Mouse (Mus musculus) stomach, embryonic 16.5 days (tissue): ENCODE measurements at regions not wholly inside any gene's neighbourhood (a gene's known extent, or its start where the extent isn't known, plus 50 kb on each side); places are given as distances from the start of the nearest gene placed in this dataset.

Experiments used
- ATAC-seq: fragments of 200-750 bp; cut with Nextera tagmentation; 2 replicates; pipeline ENCODE4 v1.8.0; 2017; ENCODE audit warnings: moderate number of reproducible peaks, moderate TSS enrichment; ENCODE audit not compliant: insufficient read depth, low FRiP score
- H3K27ac ChIP-seq: fragments of 300-500 bp; sonication (generic); 2 replicates; pipeline ENCODE4 v1.5.1; 2014; ENCODE audit warnings: low read length
- H3K27me3 ChIP-seq: fragments of 300-500 bp; sonication (generic); 2 replicates; pipeline ENCODE4 v1.6.1; 2014; ENCODE audit warnings: low read length, control low read depth, mixed read lengths; ENCODE audit not compliant: control insufficient read depth, insufficient read depth
- H3K36me3 ChIP-seq: fragments of 300-500 bp; sonication (generic); 2 replicates; pipeline ENCODE4 v1.6.1; 2014; ENCODE audit warnings: low read length; ENCODE audit not compliant: control insufficient read depth, insufficient read depth
- H3K4me1 ChIP-seq: fragments of 300-500 bp; sonication (generic); 2 replicates; pipeline ENCODE4 v1.6.1; 2014; ENCODE audit warnings: low read length, control low read depth, mixed read lengths; ENCODE audit not compliant: control insufficient read depth, insufficient read depth
- H3K4me2 ChIP-seq: fragments of 300-500 bp; sonication (generic); 2 replicates; pipeline ENCODE4 v1.6.1; 2014; ENCODE audit warnings: low read depth, low read length, mixed read lengths
- H3K4me3 ChIP-seq: fragments of 300-500 bp; sonication (generic); replicated peaks from 2 replicates; pipeline ENCODE4 v1.5.1; 2014; ENCODE audit warnings: mild to moderate bottlenecking, low read length
- H3K9ac ChIP-seq: fragments of 300-500 bp; sonication (generic); 2 replicates; pipeline ENCODE4 v1.6.1; 2014; ENCODE audit warnings: low read length
- H3K9me3 ChIP-seq: fragments of 300-500 bp; sonication (generic); replicated peaks from 2 replicates; pipeline ENCODE4 v1.6.1; 2016; ENCODE audit warnings: low read length, control low read depth; ENCODE audit not compliant: control insufficient read depth
- WGBS: fragments of 180-500 bp; shearing (Covaris S2); extraction: QIAGEN DNeasy Blood & Tissue Kit; methylation state at CpG from one replicate; pipeline ENCODE4 v1.1.7; 2014; 5-methylcytosine and 5-hydroxymethylcytosine counted together

DNA sequence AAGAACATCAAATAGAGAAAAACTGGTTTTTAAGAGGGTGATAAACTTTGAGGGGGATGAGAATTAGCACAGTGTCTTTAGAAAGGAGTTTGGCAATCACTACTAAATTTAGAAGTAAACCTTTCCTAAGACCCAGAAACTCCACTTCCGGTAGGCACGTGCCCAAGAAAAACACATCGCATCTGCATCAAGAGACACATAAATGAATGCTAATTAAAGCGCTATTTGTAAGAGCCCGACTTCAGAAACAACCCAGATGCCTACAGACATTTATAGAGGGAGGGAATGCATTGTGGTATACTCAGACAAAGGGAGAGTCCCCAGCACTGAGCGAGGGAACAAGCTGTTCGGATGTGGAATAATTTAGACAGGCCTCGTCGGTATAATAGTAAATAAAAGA is 688.5 kb downstream of the Tns3 start:
- Histone ChIP-seq H3K9me3 (no peaks in the 10 kb centered on the region), H3K27me3 (no peaks in the 10 kb centered on the region), H3K4me1 (no peaks in the 10 kb centered on the region), H3K4me3 (no peak overlapping the region), H3K36me3 (no peaks in the 10 kb centered on the region), H3K27ac (no peak overlapping the region), H3K9ac (no peak overlapping the region), H3K4me2 (no peak overlapping the region)
- ATAC-seq = no peak
- 66% methylated on average over 9 of the region's 9 CpGs for WGBS

DNA sequence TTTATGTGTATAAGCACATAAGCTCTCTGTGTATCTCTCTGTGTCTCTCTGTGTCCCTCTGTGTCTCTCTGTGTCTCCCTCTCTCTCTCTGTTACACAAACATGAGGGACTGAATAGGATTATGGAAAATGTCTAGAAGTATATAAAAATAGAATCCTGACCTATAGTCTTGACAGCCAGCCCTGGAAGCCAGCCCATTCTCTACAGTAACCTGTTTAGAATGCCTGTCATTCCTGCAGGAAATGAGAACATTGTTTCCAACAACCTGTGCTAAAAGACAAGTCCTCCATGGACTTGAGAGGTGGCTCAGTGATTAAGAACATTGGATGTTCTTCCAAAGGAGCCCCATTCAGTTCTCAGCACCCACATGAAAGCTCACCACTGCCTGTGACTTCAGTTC is 714.4 kb downstream of the Tns3 start:
- Histone ChIP-seq H3K9ac (no peak overlapping the region), H3K9me3 (no peaks in the 10 kb centered on the region), H3K4me3 (no peak overlapping the region), H3K27me3 (no peaks in the 10 kb centered on the region), H3K36me3 (no peaks in the 10 kb centered on the region), H3K4me2 (no peak overlapping the region), H3K27ac (no peak overlapping the region), H3K4me1 (no peaks in the 10 kb centered on the region)
- no peak for ATAC-seq

DNA sequence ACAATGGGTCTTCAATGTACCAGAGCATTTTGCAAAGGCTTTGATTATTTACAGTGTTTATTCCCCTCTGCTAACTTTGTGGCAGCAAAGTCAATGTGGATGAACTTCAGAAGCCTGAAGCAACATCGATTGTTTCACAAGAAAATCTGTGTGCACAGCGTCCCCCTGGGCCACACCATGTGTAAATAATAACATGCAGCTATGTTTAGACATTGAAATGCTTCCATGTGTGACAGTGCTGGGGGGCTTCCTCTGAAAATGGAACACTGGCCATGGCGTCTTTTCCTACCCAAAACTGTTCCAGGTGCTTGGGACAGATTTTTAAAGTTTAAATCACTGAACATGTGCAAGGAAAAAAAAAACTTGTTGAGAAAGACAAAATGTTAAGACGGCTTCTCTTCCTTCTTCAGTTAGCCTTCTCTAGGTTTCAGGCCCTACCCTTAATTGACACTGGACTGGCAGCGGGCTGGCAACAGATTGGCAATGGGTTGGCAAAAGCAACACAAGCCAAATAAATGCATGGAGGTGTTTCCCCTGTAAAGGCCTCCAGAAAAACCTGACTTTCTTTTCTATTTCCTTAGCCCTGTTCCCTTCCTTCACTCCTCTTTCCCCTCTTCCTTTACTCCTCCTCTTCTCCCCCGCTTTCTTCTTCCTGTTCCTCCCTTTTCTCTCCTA is 715.0 kb downstream of the Tns3 start:
- H3K9ac ChIP-seq = no peak overlapping the region
- no peak overlapping the region for H3K4me2 ChIP-seq
- H3K27ac ChIP-seq = no peak overlapping the region
- H3K4me1 ChIP-seq = no peaks in the 10 kb centered on the region
- H3K9me3 ChIP-seq = no peaks in the 10 kb centered on the region
- ATAC-seq = no peak
- no peaks in the 10 kb centered on the region for H3K36me3 ChIP-seq
- 71% methylated on average over 6 of the region's 6 CpGs for WGBS
- no peaks in the 10 kb centered on the region for H3K27me3 ChIP-seq
- H3K4me3 ChIP-seq = no peak overlapping the region

DNA sequence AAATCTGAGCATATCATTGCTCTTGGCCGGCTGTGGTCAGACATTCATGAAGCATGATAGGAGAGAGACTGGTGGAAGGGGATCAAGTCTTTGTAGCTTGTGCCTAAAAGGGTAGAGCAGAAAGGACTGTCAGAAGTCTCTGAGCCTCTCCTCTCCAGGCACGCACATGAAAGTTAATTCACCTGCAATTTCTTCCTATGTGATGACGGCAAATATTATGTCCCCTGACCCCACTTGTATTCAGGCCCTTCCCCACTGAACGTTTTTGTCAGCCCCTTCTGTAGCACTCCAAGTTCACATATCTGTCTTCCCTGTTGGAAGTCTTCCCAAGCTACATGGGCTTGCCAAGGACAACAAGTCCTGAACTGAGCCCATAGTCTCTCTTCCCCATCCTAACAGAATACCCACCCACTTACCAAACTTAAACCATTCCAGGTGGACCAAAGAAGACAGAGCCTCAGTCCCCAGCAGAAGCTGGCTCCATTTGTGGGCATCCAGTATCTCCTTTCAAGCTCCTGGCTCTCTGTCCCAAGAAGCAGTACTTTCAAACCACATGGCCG is 719.3 kb downstream of the Tns3 start:
- ATAC-seq = no peak
- Histone ChIP-seq H3K9ac (no peak overlapping the region), H3K27me3 (no peaks in the 10 kb centered on the region), H3K9me3 (no peaks in the 10 kb centered on the region), H3K4me3 (no peak overlapping the region), H3K36me3 (no peaks in the 10 kb centered on the region), H3K27ac (no peak overlapping the region), H3K4me1 (no peaks in the 10 kb centered on the region), H3K4me2 (no peak overlapping the region)
- 74% methylated on average over 5 of the region's 5 CpGs for WGBS

DNA sequence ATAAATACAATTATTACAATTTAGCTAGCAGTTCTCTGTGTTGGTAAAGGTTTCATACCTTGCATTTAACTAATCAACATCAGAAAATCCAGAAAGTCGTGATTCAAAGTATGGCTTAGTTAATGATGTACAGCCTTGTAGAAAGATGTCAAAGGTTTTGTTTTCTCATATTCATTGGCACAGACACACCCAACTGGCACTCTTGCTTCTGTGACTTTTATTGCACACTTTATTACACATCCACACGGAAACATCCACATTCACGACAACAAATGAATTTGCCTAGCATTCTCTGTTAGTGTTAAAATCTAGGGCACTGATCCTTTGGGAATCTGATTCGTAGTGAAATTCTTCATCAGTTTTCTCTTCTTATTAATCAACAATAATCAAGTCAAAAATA is 720.0 kb downstream of the Tns3 start:
- Histone ChIP-seq H3K36me3 (no peaks in the 10 kb centered on the region), H3K27ac (no peak overlapping the region), H3K27me3 (no peaks in the 10 kb centered on the region), H3K9ac (no peak overlapping the region), H3K4me3 (no peak overlapping the region), H3K4me1 (no peaks in the 10 kb centered on the region), H3K4me2 (no peak overlapping the region), H3K9me3 (no peaks in the 10 kb centered on the region)
- WGBS = 76% methylated on average over 4 of the region's 4 CpGs
- ATAC-seq = no peak

DNA sequence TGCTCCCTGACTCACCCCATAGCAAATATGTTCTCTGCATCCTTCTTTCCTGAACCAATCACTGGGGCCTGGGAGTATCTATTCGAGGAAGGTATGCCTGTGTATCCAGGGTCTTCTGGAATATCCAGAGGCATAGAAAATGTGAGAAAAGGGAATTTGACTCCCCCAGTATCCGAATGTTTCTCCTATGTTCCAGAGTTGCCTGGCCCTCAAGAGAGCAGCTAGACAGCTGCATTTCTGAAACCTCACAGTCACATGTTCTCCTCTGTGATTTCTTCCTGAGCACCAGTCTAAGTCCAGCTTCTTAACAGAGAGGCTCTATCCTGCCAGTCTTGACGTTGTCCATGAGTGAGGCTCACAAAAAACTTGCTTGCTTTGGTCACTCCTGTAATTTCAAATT is 719.9 kb upstream of the Igfbp3 start:
- Histone ChIP-seq H3K4me2 (no peak overlapping the region), H3K4me1 (no peaks in the 10 kb centered on the region), H3K4me3 (no peak overlapping the region), H3K9ac (no peak overlapping the region), H3K36me3 (no peaks in the 10 kb centered on the region), H3K9me3 (no peaks in the 10 kb centered on the region), H3K27me3 (no peaks in the 10 kb centered on the region), H3K27ac (no peak overlapping the region)
- WGBS = 78% methylated on average over 3 of the region's 3 CpGs
- no peak for ATAC-seq

DNA sequence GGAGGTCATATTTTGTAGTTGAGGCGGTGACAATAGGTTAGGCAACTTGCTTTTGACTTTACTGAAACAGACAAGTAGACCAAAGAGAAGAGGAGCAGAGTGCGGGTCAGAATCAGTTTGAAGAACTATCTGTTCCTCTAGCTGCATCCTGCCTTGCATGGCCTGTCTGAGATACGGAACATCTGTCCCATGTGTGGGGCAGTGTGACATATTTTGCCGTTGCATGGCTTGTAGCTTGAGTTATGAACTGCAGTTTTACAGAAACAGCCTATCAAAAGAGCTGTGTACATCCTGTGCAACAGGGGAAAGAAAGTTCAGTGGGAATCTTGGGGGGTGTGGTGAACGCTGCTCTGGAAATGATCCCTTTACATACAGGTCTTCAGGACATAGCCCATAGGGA is 718.9 kb upstream of the Igfbp3 start:
- Histone ChIP-seq H3K27ac (no peak overlapping the region), H3K36me3 (no peaks in the 10 kb centered on the region), H3K4me2 (no peak overlapping the region), H3K4me1 (no peaks in the 10 kb centered on the region), H3K9ac (no peak overlapping the region), H3K4me3 (no peak overlapping the region), H3K9me3 (peaks cover 3% of the 10 kb centered on the region; the same call in 1 of the 2 replicates), H3K27me3 (no peaks in the 10 kb centered on the region)
- ATAC-seq = no peak
- WGBS = 83% methylated on average over 5 of the region's 5 CpGs

DNA sequence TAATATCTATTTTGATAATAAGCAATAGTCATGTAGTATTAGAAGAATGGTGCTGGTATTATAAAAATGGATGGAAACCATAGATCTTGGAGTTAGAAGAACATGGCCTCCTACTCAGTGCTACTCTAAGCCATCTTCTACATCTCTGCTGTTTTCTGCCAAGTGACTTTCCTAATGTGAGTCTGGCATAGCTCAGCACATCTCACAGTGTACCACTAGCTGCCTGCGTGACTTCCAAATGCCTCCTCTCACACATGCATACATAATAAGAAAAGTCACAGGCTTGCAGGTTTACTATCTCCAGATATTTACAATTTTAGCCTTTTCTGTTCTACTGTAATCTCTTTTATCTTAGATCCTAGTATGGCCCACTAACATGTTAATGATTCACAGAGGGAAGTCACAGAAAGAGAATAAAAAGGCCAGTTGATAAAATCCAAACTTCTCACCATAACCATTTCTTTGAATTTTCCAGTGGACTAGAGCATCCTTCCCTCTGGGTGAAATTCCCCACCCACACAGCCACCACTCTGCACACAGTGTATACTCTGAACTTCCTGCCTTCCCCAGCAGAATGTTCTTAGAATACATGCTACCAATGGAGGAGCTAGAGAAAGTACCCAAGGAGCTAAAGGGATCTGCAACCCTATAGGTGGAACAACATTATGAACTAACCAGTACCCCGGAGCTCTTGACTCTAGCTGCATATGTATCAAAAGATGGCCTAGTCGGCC is 717.5 kb upstream of the Igfbp3 start:
- no peaks in the 10 kb centered on the region for H3K27me3 ChIP-seq
- 89% methylated on average over 3 of the region's 3 CpGs for WGBS
- no peak overlapping the region for H3K27ac ChIP-seq
- H3K4me1 ChIP-seq = no peaks in the 10 kb centered on the region
- no peak for ATAC-seq
- no peaks in the 10 kb centered on the region for H3K36me3 ChIP-seq
- H3K4me3 ChIP-seq = no peak overlapping the region
- no peak overlapping the region for H3K4me2 ChIP-seq
- no peak overlapping the region for H3K9ac ChIP-seq
- H3K9me3 ChIP-seq = peaks cover 5% of the 10 kb centered on the region; the same call in 1 of the 2 replicates

DNA sequence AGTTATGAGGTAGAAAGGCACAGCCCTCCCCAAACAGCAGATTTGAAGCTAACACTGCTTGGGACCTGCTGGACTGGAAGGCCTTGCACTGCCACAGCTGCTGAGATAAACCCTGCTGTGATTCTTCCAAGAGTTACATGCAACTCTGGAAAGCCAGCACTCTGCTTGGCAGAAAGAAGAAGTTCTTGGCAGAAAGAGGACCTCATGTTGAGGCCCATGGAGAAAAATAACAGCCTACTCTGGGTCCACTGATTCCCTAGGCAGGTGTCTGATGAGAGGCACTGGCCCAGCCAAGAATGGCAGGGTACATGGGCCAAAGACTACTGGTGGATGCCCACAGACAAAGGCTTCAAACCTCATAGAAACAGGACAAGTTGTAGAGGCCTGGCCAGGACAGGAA is 714.0 kb upstream of the Igfbp3 start:
- Histone ChIP-seq H3K36me3 (no peaks in the 10 kb centered on the region), H3K9me3 (peaks cover 5% of the 10 kb centered on the region; the same call in 1 of the 2 replicates), H3K4me3 (no peak overlapping the region), H3K4me2 (no peak overlapping the region), H3K27me3 (no peaks in the 10 kb centered on the region), H3K27ac (no peak overlapping the region), H3K9ac (no peak overlapping the region), H3K4me1 (no peaks in the 10 kb centered on the region)
- ATAC-seq = no peak
